Mouse (Mus musculus) midbrain, embryonic 14.5 days (tissue): Measurements from ENCODE around the gene Mrpl53. TPM values are rescaled to one million over a fixed set of nuclear protein-coding genes. Genes with fewer than 3 reads are reported as not detected.
"Not testable (repeated sequence)": the region's sequence is repeated elsewhere in the genome, so short reads cannot be mapped to it uniquely, and the experiment has no call there.

Experiments
- ATAC-seq: fragments of 200-750 bp; cut with Nextera tagmentation; 2 replicates; pipeline ENCODE4 v1.8.0; 2017; ENCODE audit warnings: moderate number of reproducible peaks, moderate library complexity; ENCODE audit not compliant: low FRiP score, low TSS enrichment
- DNase-seq: peaks from one replicate; pipeline ENCODE4 v3.0.0-alpha.2; 2015
- H3K27ac ChIP-seq: fragments of 300-500 bp; sonication (generic); replicated peaks from 2 replicates; pipeline ENCODE4 v1.5.1; 2014; ENCODE audit warnings: mild to moderate bottlenecking, low read depth, low read length, moderate library complexity
- H3K27me3 ChIP-seq: fragments of 300-500 bp; sonication (generic); 2 replicates; pipeline ENCODE4 v1.6.1; 2014; ENCODE audit warnings: low read length, control low read depth, mixed read lengths; ENCODE audit not compliant: control insufficient read depth, insufficient read depth
- H3K36me3 ChIP-seq: fragments of 300-500 bp; sonication (generic); 2 replicates; pipeline ENCODE4 v1.6.1; 2014; ENCODE audit warnings: low read length, control low read depth; ENCODE audit not compliant: control insufficient read depth, insufficient read depth
- H3K4me1 ChIP-seq: fragments of 300-500 bp; sonication (generic); 2 replicates; pipeline ENCODE4 v1.6.1; 2014; ENCODE audit warnings: mild to moderate bottlenecking, antibody characterized with exemption, low read length, control low read depth; ENCODE audit not compliant: control insufficient read depth, insufficient read depth
- H3K4me2 ChIP-seq: fragments of 300-500 bp; sonication (generic); 2 replicates; pipeline ENCODE4 v1.6.1; 2014; ENCODE audit warnings: mild to moderate bottlenecking, low read length, moderate library complexity
- H3K4me3 ChIP-seq: fragments of 300-500 bp; sonication (generic); replicated peaks from 2 replicates; pipeline ENCODE4 v1.5.1; 2014; ENCODE audit warnings: low read depth, low read length
- H3K9ac ChIP-seq: fragments of 300-500 bp; sonication (generic); replicated peaks from 2 replicates; pipeline ENCODE4 v1.6.1; 2014; ENCODE audit warnings: mild to moderate bottlenecking, low read length, moderate library complexity
- H3K9me3 ChIP-seq: fragments of 300-500 bp; sonication (generic); 2 replicates; pipeline ENCODE4 v1.6.1; 2016; ENCODE audit warnings: low read length, control low read depth, mixed read lengths; ENCODE audit not compliant: control insufficient read depth
- WGBS: fragments of 180-500 bp; shearing (Covaris S2); extraction: QIAGEN DNeasy Blood & Tissue Kit; methylation state at CpG from one replicate; pipeline ENCODE4 v1.1.7; 2014; 5-methylcytosine and 5-hydroxymethylcytosine counted together
- microRNA counts: library from miRNA; unstranded; fragments of <30 nt; microRNA quantifications from one replicate; lab custom pipeline; 2016
- microRNA-seq: library from miRNA; unstranded; fragments of <30 nt; microRNA quantifications from one replicate; pipeline ENCODE4, GENCODE M21; 2016
- polyA plus RNA-seq: library from polyadenylated mRNA; unstranded; fragments of >200 nt; fragmentation: Nextera tagmentation; extraction: Ambion mirVana; gene quantifications from 2 replicates; pipeline ENCODE4 v1.2.1, GENCODE M21; 2014

Mrpl53 gene
- polyA plus RNA-seq, 1 experiment from 2014 or later, result 120 TPM

DNA sequence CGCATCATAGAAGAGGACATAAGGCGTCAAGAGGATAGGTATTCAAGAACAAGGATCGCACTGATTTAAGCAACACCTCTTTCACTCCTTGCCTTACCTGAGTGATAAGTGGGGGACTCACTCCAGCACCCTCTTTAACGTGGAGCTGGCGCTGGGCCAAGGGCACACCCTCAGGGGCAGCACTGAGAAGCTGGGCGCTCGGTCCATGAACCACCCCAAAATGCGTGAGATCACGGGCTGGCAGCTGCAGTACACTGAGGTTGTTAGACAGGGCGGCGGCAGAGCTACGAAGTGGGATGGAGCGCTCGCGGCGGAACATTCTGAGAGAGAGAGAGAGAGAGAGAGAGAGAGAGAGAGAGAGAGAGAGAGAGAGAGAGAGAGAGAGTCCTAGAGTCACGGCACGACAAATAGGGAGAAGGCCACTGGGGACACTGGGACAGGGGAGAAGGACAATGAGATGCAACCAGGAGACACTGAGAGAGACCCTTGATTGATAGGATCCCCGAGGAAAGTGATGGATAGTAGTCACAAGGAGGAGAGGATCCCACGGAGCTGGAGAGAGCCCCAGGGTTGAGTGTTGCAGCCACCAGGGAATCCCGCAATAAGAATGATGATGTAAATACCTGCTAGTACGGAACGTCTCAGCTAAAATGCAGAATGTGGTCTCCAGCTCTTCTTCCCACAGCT, 46.9 kb downstream of the Mrpl53 start:
- H3K4me3 ChIP-seq, result peak overlapping the region; percentile 55
- peaks cover 14% of the 10 kb centered on the region for H3K36me3 ChIP-seq
- H3K27me3 ChIP-seq, result peaks cover 8% of the 10 kb centered on the region
- peaks cover 15% of the 10 kb centered on the region for H3K4me1 ChIP-seq
- DNase-seq, result no peak
- H3K4me2 ChIP-seq, result peak overlapping the region; percentile 81
- no peak; the same call in 1 of the 2 replicates for ATAC-seq
- WGBS, result 7% methylated on average over 23 of the region's 23 CpGs
- H3K9me3 ChIP-seq, result no peaks in the 10 kb centered on the region
- H3K27ac ChIP-seq, result peak overlapping the region; percentile 13; the same call in 1 of the 2 replicates
- H3K9ac ChIP-seq, result peak overlapping the region; percentile 64

- peak; percentile 89 for ATAC-seq
- Histone ChIP-seq H3K4me1 (peaks cover 15% of the 10 kb centered on the region), H3K4me3 (peak within 1 kb of the TSS; percentile 55), H3K27ac (peak within 1 kb of the TSS; percentile 13; the same call in 1 of the 2 replicates), H3K36me3 (peaks cover 14% of the 10 kb centered on the region), H3K27me3 (peaks cover 14% of the 10 kb centered on the region), H3K4me2 (peak within 1 kb of the TSS; percentile 81), H3K9ac (peak within 1 kb of the TSS; percentile 64), H3K9me3 (no peaks in the 10 kb centered on the region)
- WGBS, result under 1% methylated on average over 32 of the region's 32 CpGs
- DNase-seq, result peak; percentile 95
Measured at GRCm38 (mm10) chr6:83156259-83156684, 47.4 kb downstream of the Mrpl53 start, which contains the start of the genes Wdr54 and 1700003E16Rik. Gene Wdr54, minus strand, starts transcription at chr6:83156397. Gene 1700003E16Rik, plus strand, starts transcription at chr6:83156404.

DNA sequence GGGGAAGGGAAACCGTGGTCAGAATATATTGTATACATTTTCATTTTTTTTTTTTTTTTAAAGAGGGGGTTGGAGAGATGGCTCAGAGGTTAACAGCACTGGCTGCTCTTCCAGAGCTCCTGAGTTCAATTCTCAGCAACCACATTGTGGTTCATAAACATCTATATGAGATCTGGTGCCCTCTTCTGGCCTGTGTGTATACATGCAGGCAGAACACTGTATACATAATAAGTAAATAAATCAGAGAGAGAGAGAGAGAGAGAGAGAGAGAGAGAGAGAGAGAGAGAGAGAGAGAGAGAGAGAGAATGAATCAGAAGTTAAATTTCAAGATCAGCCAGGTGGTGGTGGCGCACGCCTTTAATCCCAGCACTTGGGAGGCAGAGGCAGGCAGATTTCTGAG, 50.6 kb downstream of the Mrpl53 start:
- peak; percentile 87 for DNase-seq
- not testable (repeated sequence) for H3K4me2 ChIP-seq

More for the DNA sequence above, 50.6 kb downstream of the Mrpl53 start:
- not testable (repeated sequence) for H3K36me3 ChIP-seq, H3K9ac ChIP-seq, H3K9me3 ChIP-seq, H3K4me3 ChIP-seq, H3K27ac ChIP-seq, ATAC-seq
- peaks cover 36% of the 10 kb centered on the region for H3K27me3 ChIP-seq
- peaks cover 24% of the 10 kb centered on the region for H3K4me1 ChIP-seq
- WGBS, result 24% methylated on average over 3 of the region's 3 CpGs

MicroRNAs within 50 kb of the gene (microRNA counts, 519-probe panel; counts per million panel counts)
- microRNA mmu-miR-3470a+mmu-miR-3470b (lab: Ali Mortazavi, UCI), result not detected

Small RNA genes lying within 50 kb of the gene (microRNA-seq; reads per million reads assigned to microRNA genes)
- gene Mir3470a, result not detected

Other genes starting within 250 kb of the Mrpl53 start
- 11.3 and 11.5 TPM in 2 replicates for gene Sema4f, start 169.3 kb upstream of the Mrpl53 start, polyA plus RNA-seq
- 0.28 TPM in 1 of 2 replicates, not detected in the other for gene M1ap, start 162.1 kb upstream of the Mrpl53 start, polyA plus RNA-seq
- 1.7 TPM in 2 replicates for gene Dok1, start 75.6 kb upstream of the Mrpl53 start, polyA plus RNA-seq
- gene Loxl3, start 74.9 kb upstream of the Mrpl53 start, polyA plus RNA-seq, result 3.1 and 5.5 TPM in 2 replicates
- gene Aup1, start 54.5 kb upstream of the Mrpl53 start, polyA plus RNA-seq, result 111 and 145 TPM in 2 replicates
- 38.5 and 53.1 TPM in 2 replicates for gene Htra2, start 53.8 kb upstream of the Mrpl53 start, polyA plus RNA-seq
- gene Dqx1, start 51.2 kb upstream of the Mrpl53 start, polyA plus RNA-seq, result 0.53 and 0.68 TPM in 2 replicates
- gene Tlx2, start 38.7 kb upstream of the Mrpl53 start, polyA plus RNA-seq, result not detected in 2 replicates
- 43.5 and 58.8 TPM in 2 replicates for gene Pcgf1, start 31.2 kb upstream of the Mrpl53 start, polyA plus RNA-seq
- gene Lbx2, start 22.7 kb upstream of the Mrpl53 start, polyA plus RNA-seq, result not detected in 2 replicates
- 4.2 and 6.2 TPM in 2 replicates for gene Ccdc142, start 7.4 kb upstream of the Mrpl53 start, polyA plus RNA-seq
- 4.3 and 4.8 TPM in 2 replicates for gene Gm42688, start 7.4 kb upstream of the Mrpl53 start, polyA plus RNA-seq
- 22.4 and 22.6 TPM in 2 replicates for gene Mogs, start 6.5 kb downstream of the Mrpl53 start, polyA plus RNA-seq
- gene Wbp1, start 12.5 kb downstream of the Mrpl53 start, polyA plus RNA-seq, result 155 and 157 TPM in 2 replicates
- gene Ino80b, start 16.4 kb downstream of the Mrpl53 start, polyA plus RNA-seq, result 13.1 and 14.2 TPM in 2 replicates
- gene Rtkn, start 26.4 kb downstream of the Mrpl53 start, polyA plus RNA-seq, result 5.0 and 8.8 TPM in 2 replicates
- 19.4 and 30.3 TPM in 2 replicates for gene Wdr54, start 47.4 kb downstream of the Mrpl53 start, polyA plus RNA-seq
- 5.9 and 7.1 TPM in 2 replicates for gene 1700003E16Rik, start 47.4 kb downstream of the Mrpl53 start, polyA plus RNA-seq
- 134 and 135 TPM in 2 replicates for gene Dctn1, start 56.9 kb downstream of the Mrpl53 start, polyA plus RNA-seq
- gene Slc4a5, start 110.8 kb downstream of the Mrpl53 start, polyA plus RNA-seq, result 0.27 and 0.55 TPM in 2 replicates
- 27.0 and 31.3 TPM in 2 replicates for gene Mthfd2, start 216.9 kb downstream of the Mrpl53 start, polyA plus RNA-seq
- gene Mob1a, start 217.0 kb downstream of the Mrpl53 start, polyA plus RNA-seq, result 14.7 and 32.5 TPM in 2 replicates
- 54.5 and 61.1 TPM in 2 replicates for gene Bola3, start 240.1 kb downstream of the Mrpl53 start, polyA plus RNA-seq